Mouse (Mus musculus) stomach, postnatal 0 days (tissue): ENCODE results near the gene Gpr179. TPM values are rescaled to one million over a fixed set of nuclear protein-coding genes. Genes with fewer than 3 reads are reported as not detected.
A peak's percentile ranks its signal among the peaks of the same experiment; 100 is the strongest.

ENCODE experiments used
- ATAC-seq: fragments of 200-750 bp; cut with Nextera tagmentation; 2 replicates; pipeline ENCODE4 v1.8.0; 2017; ENCODE audit not compliant: low FRiP score, low TSS enrichment
- DNase-seq: peaks from one replicate; pipeline ENCODE4 v3.0.0-alpha.2; 2016; ENCODE audit warnings: low spot score
- H3K27ac ChIP-seq: fragments of 300-500 bp; sonication (generic); replicated peaks from 2 replicates; pipeline ENCODE4 v1.5.1; 2014; ENCODE audit warnings: mild to moderate bottlenecking, control low read depth
- H3K27me3 ChIP-seq: fragments of 300-500 bp; sonication (generic); 2 replicates; pipeline ENCODE4 v1.6.1; 2014; ENCODE audit warnings: low read length; ENCODE audit not compliant: control insufficient read depth, insufficient read depth
- H3K36me3 ChIP-seq: fragments of 300-500 bp; sonication (generic); 2 replicates; pipeline ENCODE4 v1.6.1; 2014; ENCODE audit warnings: low read length, mixed read lengths; ENCODE audit not compliant: control insufficient read depth, insufficient read depth
- H3K4me1 ChIP-seq: fragments of 300-500 bp; sonication (generic); replicated peaks from 2 replicates; pipeline ENCODE4 v1.6.1; 2014; ENCODE audit warnings: antibody characterized with exemption; ENCODE audit not compliant: control insufficient read depth, insufficient read depth
- H3K4me2 ChIP-seq: fragments of 300-500 bp; sonication (generic); replicated peaks from 2 replicates; pipeline ENCODE4 v1.6.1; 2014; ENCODE audit warnings: low read depth, mild to moderate bottlenecking, control low read depth, moderate library complexity
- H3K4me3 ChIP-seq: fragments of 300-500 bp; sonication (generic); 2 replicates; pipeline ENCODE4 v1.5.1; 2014; ENCODE audit warnings: low read depth, low read length, control low read depth
- H3K9ac ChIP-seq: fragments of 300-500 bp; sonication (generic); 2 replicates; pipeline ENCODE4 v1.6.1; 2014; ENCODE audit warnings: mild to moderate bottlenecking, low read length, control low read depth, mixed read lengths
- H3K9me3 ChIP-seq: fragments of 300-500 bp; sonication (generic); 2 replicates; pipeline ENCODE4 v1.6.1; 2016; ENCODE audit warnings: low read length; ENCODE audit not compliant: control insufficient read depth
- CTCF ChIP-seq: IDR thresholded peaks from 2 replicates; pipeline ENCODE4 v1.5.1; 2016; ENCODE audit warnings: antibody characterized with exemption, low read depth, mild to moderate bottlenecking, moderate library complexity
- EP300 ChIP-seq: optimal IDR thresholded peaks from 2 replicates; pipeline ENCODE3; 2016; ENCODE audit warnings: antibody characterized with exemption
- WGBS: fragments of 180-500 bp; shearing (Covaris S2); extraction: QIAGEN DNeasy Blood & Tissue Kit; methylation state at CpG from one replicate; pipeline ENCODE4 v1.1.7; 2014; 5-methylcytosine and 5-hydroxymethylcytosine counted together
- polyA plus RNA-seq: library from polyadenylated mRNA; unstranded; fragments of >200 nt; fragmentation: Nextera tagmentation; extraction: Ambion mirVana; gene quantifications from 2 replicates; pipeline ENCODE4 v1.2.1, GENCODE M21; 2015

Gpr179 gene
- polyA plus RNA-seq, 1 experiment from 2014 or later: 0.23 TPM

GRCm38 (mm10) chr11:97372159-97372864 lies 20.4 kb upstream of the Gpr179 start:
- Histone ChIP-seq H3K4me2 (no peak overlapping the region), H3K4me1 (no peaks in the 10 kb centered on the region), H3K4me3 (no peak overlapping the region), H3K9me3 (no peaks in the 10 kb centered on the region), H3K27ac (peak overlapping the region; percentile 56), H3K9ac (no peak overlapping the region), H3K36me3 (no peaks in the 10 kb centered on the region; the same call in 1 of the 2 replicates), H3K27me3 (no peaks in the 10 kb centered on the region)
- 67% methylated on average over 6 of the region's 6 CpGs for WGBS
- no peak for TF ChIP-seq CTCF
- TF ChIP-seq EP300: no peak
- ATAC-seq (no peak), DNase-seq (no peak)

- no peak overlapping the region for H3K4me3 ChIP-seq
- DNase-seq (no peak), ATAC-seq (no peak)
Observed at GRCm38 (mm10) chr11:97370329-97371091, 18.6 kb upstream of the Gpr179 start.

GRCm38 (mm10) chr11:97368501-97368900 lies 16.6 kb upstream of the Gpr179 start:
- H3K27me3 ChIP-seq: no peaks in the 10 kb centered on the region
- DNase-seq (no peak), ATAC-seq (no peak)
- no peak overlapping the region for H3K27ac ChIP-seq
- H3K4me2 ChIP-seq: no peak overlapping the region
- TF ChIP-seq EP300: no peak
- TF ChIP-seq CTCF: no peak
- H3K4me3 ChIP-seq: no peak overlapping the region
- no peak overlapping the region for H3K9ac ChIP-seq
- no peaks in the 10 kb centered on the region for H3K4me1 ChIP-seq
- H3K36me3 ChIP-seq: no peaks in the 10 kb centered on the region
- H3K9me3 ChIP-seq: no peaks in the 10 kb centered on the region
- 61% methylated on average over 5 of the region's 5 CpGs for WGBS

More at GRCm38 (mm10) chr11:97370329-97371091, 18.6 kb upstream of the Gpr179 start:
- H3K9me3 ChIP-seq: no peaks in the 10 kb centered on the region
- WGBS: 58% methylated on average over 7 of the region's 7 CpGs
- no peak overlapping the region for H3K9ac ChIP-seq
- no peaks in the 10 kb centered on the region for H3K27me3 ChIP-seq
- H3K36me3 ChIP-seq: no peaks in the 10 kb centered on the region; the same call in 1 of the 2 replicates
- no peaks in the 10 kb centered on the region for H3K4me1 ChIP-seq
- no peak overlapping the region for H3K27ac ChIP-seq
- no peak for TF ChIP-seq CTCF
- no peak for TF ChIP-seq EP300
- H3K4me2 ChIP-seq: no peak overlapping the region

GRCm38 (mm10) chr11:97365556-97365955 lies 13.7 kb upstream of the Gpr179 start:
- Histone ChIP-seq H3K27me3 (no peaks in the 10 kb centered on the region), H3K9me3 (no peaks in the 10 kb centered on the region), H3K4me1 (no peaks in the 10 kb centered on the region), H3K4me2 (no peak overlapping the region), H3K9ac (peak overlapping the region; percentile 27; the same call in 1 of the 2 replicates), H3K36me3 (no peaks in the 10 kb centered on the region), H3K4me3 (no peak overlapping the region), H3K27ac (no peak overlapping the region)
- TF ChIP-seq EP300: no peak
- TF ChIP-seq CTCF: no peak
- ATAC-seq (no peak), DNase-seq (no peak)
- 46% methylated on average over 1 of the region's 1 CpGs for WGBS

GRCm38 (mm10) chr11:97363644-97363995 lies 11.7 kb upstream of the Gpr179 start:
- DNase-seq: no peak
- Histone ChIP-seq H3K9ac (peak overlapping the region; percentile 96), H3K27me3 (no peaks in the 10 kb centered on the region), H3K36me3 (no peaks in the 10 kb centered on the region), H3K4me1 (no peaks in the 10 kb centered on the region), H3K4me2 (peak overlapping the region; percentile 89), H3K9me3 (no peaks in the 10 kb centered on the region), H3K27ac (no peak overlapping the region; the same call in 1 of the 2 replicates), H3K4me3 (peak overlapping the region; percentile 93)
- ATAC-seq: no peak
- under 1% methylated on average over 7 of the region's 7 CpGs for WGBS
- TF ChIP-seq EP300 (no peak), CTCF (no peak)
